Mouse (Mus musculus): ENCODE results near the gene Retreg1. TPM values are rescaled to one million over a fixed set of nuclear protein-coding genes. Genes with fewer than 3 reads are reported as not detected.

Retreg1 gene
- polyA plus RNA-seq, 1 experiment from 2014 or later, result 16.7 TPM

DNA sequence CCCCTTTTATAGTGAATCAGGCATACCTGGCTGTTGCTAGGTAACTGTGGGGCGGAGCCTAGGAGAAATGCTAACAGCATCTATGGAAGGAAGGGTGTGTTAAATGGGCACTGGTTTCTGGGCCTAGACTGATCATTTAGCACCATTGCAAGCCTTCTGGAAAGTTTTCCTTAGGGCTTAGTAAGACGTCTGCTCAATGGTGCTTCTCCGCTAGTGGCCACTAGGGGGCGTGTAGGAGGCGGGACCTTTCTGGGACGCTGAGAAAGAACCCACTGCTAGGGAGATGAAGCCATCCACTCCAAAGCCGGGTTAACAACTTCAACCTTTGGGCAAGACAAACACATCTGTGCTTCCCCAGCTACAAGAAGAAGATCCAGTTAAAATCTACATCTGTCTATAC, 57.6 kb downstream of the Retreg1 start:
- H3K4me1 ChIP-seq (ENCODE audit: control insufficient read depth, insufficient read depth, low read length), result no peaks in the 10 kb centered on the region
- no peak overlapping the region for H3K4me3 ChIP-seq (ENCODE audit: low read depth, low read length)
- no peak for ATAC-seq (ENCODE audit: low read depth)
- H3K27ac ChIP-seq (ENCODE audit: low read depth, low read length), result no peak overlapping the region
- H3K4me2 ChIP-seq (ENCODE audit: low read depth, low read length), result no peak overlapping the region
- H3K9me3 ChIP-seq (ENCODE audit: control insufficient read depth, low read length), result no peaks in the 10 kb centered on the region
- 9% methylated on average over 7 of the region's 7 CpGs for WGBS
- H3K9ac ChIP-seq (replicated peaks; ENCODE audit: low read depth, low read length), result no peak overlapping the region
- H3K27me3 ChIP-seq (ENCODE audit: control insufficient read depth, insufficient read depth, low read length), result no peaks in the 10 kb centered on the region
- H3K36me3 ChIP-seq (ENCODE audit: control insufficient read depth, insufficient read depth, low read length), result no peaks in the 10 kb centered on the region

DNA sequence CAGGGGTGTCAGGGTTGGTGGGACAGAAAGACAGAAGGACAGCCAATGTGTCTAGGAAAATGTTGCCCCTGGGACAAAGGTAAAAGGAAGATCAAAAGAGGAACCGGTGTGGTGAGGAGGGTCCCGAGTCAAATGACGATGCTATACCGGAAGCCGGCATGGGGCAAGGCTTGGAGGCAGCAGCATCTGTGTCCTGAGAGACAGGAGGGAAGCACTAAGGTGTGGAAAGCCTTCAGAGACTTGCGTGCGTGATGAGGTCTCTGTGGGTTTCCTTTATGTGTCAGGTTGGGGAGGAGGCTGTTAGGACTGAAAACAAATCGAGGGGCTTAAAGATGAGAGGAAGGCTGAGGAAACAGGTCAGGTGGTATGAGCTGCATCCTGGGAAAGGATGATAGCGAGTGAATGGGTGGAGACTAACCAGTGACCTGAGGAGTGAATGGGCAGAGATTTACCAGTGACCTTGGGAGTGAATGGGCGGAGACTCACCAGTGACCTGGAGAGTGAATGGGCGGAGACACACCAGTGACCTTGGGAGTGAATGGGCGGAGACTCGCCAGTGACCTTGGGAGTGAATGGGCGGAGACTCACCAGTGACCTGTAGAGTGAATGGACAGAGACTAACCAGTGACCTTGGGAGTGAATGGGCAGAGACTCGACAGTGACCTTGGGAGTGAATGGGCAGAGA, 60.1 kb downstream of the Retreg1 start:
- Histone ChIP-seq H3K4me1 (ENCODE audit: control insufficient read depth, insufficient read depth, low read length) (no peaks in the 10 kb centered on the region), H3K36me3 (ENCODE audit: control insufficient read depth, insufficient read depth, low read length) (no peaks in the 10 kb centered on the region), H3K27me3 (ENCODE audit: control insufficient read depth, insufficient read depth, low read length) (no peaks in the 10 kb centered on the region), H3K9ac (replicated peaks; ENCODE audit: low read depth, low read length) (no peak overlapping the region), H3K9me3 (ENCODE audit: control insufficient read depth, low read length) (no peaks in the 10 kb centered on the region), H3K4me2 (ENCODE audit: low read depth, low read length) (no peak overlapping the region), H3K27ac (ENCODE audit: low read depth, low read length) (no peak overlapping the region), H3K4me3 (ENCODE audit: low read depth, low read length) (no peak overlapping the region)
- WGBS, result 91% methylated on average over 15 of the region's 15 CpGs
- ATAC-seq (ENCODE audit: low read depth), result no peak

DNA sequence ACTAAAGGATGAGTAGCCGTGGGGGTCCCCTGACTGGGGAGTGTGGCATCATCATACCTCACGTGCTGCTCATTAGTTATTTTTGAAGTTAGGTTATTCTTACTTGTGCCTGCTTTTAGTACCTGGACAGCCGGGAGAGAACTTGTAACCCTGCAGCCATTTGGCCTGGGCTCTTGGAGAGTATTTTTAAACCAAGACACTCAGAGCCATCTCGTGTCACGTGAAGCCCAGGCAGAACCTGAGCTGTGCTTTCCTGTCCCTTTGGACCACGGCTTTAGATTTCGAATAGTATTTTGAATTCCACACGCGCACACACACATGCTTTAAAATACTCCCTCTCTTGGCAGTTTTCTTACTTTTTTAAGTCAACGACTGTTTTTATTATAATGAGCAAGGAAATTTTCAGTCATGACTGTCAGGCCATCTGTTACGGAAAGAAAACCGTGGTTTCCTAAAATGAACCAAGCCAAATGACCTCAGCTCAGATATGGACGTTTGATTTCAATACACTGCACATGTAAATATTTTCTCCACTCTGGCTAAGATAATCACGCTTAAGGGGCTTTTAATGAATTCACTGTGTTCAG, 61.5 kb downstream of the Retreg1 start:
- Histone ChIP-seq H3K4me3 (ENCODE audit: low read depth, low read length) (no peak overlapping the region), H3K27ac (ENCODE audit: low read depth, low read length) (no peak overlapping the region), H3K27me3 (ENCODE audit: control insufficient read depth, insufficient read depth, low read length) (no peaks in the 10 kb centered on the region), H3K4me2 (ENCODE audit: low read depth, low read length) (no peak overlapping the region), H3K9ac (replicated peaks; ENCODE audit: low read depth, low read length) (no peak overlapping the region), H3K36me3 (ENCODE audit: control insufficient read depth, insufficient read depth, low read length) (no peaks in the 10 kb centered on the region), H3K9me3 (ENCODE audit: control insufficient read depth, low read length) (no peaks in the 10 kb centered on the region), H3K4me1 (ENCODE audit: control insufficient read depth, insufficient read depth, low read length) (no peaks in the 10 kb centered on the region)
- ATAC-seq (ENCODE audit: low read depth), result no peak
- 86% methylated on average over 14 of the region's 14 CpGs for WGBS

DNA sequence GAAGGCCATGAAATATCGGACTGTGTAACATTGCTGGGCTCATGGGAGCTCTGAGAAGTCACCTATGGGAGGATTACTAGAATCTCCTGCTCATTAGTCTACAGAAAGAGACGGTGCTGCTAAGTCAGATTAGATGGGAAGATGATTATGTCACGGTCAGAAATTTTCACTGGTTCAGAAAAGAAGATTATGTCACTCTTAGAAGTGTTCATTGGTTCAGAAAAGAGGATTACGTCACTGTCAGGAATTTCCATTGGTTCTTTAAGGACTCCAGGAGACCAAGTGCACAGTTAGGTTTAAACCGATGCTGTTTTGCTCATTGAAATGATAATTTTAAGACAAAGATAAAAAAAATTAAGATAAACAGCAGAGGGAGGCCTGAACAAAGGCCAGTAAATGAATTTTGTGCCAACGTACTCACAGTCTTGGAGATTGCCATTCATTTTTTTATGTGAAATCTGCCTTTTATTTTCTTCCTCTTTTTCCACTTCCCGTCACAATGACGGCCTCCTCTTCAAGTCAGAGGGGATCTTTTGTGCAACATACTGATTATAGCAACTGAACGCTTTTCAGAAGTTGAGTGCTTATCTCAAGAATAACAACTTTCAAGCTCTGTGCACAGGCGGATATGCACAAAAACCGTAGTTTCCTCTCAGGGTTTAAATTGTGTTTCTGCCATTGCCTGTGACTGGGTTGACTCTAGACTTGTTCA, 67.0 kb downstream of the Retreg1 start:
- no peak for ATAC-seq (ENCODE audit: low read depth)
- no peak overlapping the region for H3K27ac ChIP-seq (ENCODE audit: low read depth, low read length)
- H3K4me2 ChIP-seq (ENCODE audit: low read depth, low read length), result no peak overlapping the region
- no peaks in the 10 kb centered on the region for H3K36me3 ChIP-seq (ENCODE audit: control insufficient read depth, insufficient read depth, low read length)
- no peaks in the 10 kb centered on the region for H3K4me1 ChIP-seq (ENCODE audit: control insufficient read depth, insufficient read depth, low read length)
- H3K4me3 ChIP-seq (ENCODE audit: low read depth, low read length), result no peak overlapping the region
- WGBS, result 85% methylated on average over 11 of the region's 11 CpGs
- no peak overlapping the region for H3K9ac ChIP-seq (replicated peaks; ENCODE audit: low read depth, low read length)
- H3K9me3 ChIP-seq (ENCODE audit: control insufficient read depth, low read length), result no peaks in the 10 kb centered on the region
- H3K27me3 ChIP-seq (ENCODE audit: control insufficient read depth, insufficient read depth, low read length), result no peaks in the 10 kb centered on the region

DNA sequence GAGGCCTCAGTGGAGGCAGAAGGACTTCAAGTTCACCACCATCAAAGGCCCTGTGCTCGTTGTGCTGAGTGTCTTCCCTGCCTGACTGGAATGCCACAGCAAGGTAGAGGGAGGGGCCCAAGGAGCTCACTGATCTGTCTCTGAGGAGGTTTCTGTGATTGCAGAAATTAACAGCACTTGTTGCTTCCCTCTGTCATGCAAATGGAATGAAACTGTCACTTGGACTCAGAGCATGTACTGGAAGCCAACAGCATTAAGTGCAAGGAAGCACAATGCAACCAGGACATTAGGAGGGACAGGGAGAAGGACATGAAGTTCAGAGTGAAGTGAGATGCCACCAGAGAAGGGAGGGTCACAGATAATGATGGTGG, 67.5 kb downstream of the Retreg1 start:
- Histone ChIP-seq H3K27ac (ENCODE audit: low read depth, low read length) (no peak overlapping the region), H3K9me3 (ENCODE audit: control insufficient read depth, low read length) (no peaks in the 10 kb centered on the region), H3K27me3 (ENCODE audit: control insufficient read depth, insufficient read depth, low read length) (no peaks in the 10 kb centered on the region), H3K4me3 (ENCODE audit: low read depth, low read length) (no peak overlapping the region), H3K36me3 (ENCODE audit: control insufficient read depth, insufficient read depth, low read length) (no peaks in the 10 kb centered on the region), H3K4me2 (ENCODE audit: low read depth, low read length) (no peak overlapping the region), H3K4me1 (ENCODE audit: control insufficient read depth, insufficient read depth, low read length) (no peaks in the 10 kb centered on the region), H3K9ac (replicated peaks; ENCODE audit: low read depth, low read length) (no peak overlapping the region)
- 40% methylated on average over 1 of the region's 1 CpGs for WGBS
- ATAC-seq (ENCODE audit: low read depth), result no peak

DNA sequence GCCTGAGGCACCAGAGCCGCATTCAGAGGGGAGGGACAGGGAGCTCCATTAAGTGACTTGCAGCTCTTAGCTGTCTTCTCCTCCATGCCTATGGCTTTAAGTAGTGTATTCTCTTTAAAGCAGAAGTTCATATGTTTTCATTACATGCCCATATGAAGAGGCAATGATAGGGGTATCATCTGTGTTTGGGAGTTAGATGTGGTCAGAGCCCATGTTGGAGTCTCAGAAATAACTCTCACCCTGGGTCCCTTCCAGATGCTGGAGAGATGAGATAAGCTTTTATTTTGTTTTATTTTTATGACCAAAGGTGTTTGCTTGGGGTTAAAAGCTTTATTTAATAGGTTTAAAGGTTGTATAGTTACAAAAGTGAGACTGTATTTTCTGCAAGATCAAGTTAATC, 67.9 kb downstream of the Retreg1 start:
- H3K27me3 ChIP-seq (ENCODE audit: control insufficient read depth, insufficient read depth, low read length), result no peaks in the 10 kb centered on the region
- WGBS, result 100% methylated on average over 1 of the region's 1 CpGs
- no peak for ATAC-seq (ENCODE audit: low read depth)
- no peak overlapping the region for H3K4me3 ChIP-seq (ENCODE audit: low read depth, low read length)
- H3K4me1 ChIP-seq (ENCODE audit: control insufficient read depth, insufficient read depth, low read length), result no peaks in the 10 kb centered on the region
- no peaks in the 10 kb centered on the region for H3K36me3 ChIP-seq (ENCODE audit: control insufficient read depth, insufficient read depth, low read length)
- no peak overlapping the region for H3K9ac ChIP-seq (replicated peaks; ENCODE audit: low read depth, low read length)
- H3K9me3 ChIP-seq (ENCODE audit: control insufficient read depth, low read length), result no peaks in the 10 kb centered on the region
- no peak overlapping the region for H3K27ac ChIP-seq (ENCODE audit: low read depth, low read length)
- no peak overlapping the region for H3K4me2 ChIP-seq (ENCODE audit: low read depth, low read length)

DNA sequence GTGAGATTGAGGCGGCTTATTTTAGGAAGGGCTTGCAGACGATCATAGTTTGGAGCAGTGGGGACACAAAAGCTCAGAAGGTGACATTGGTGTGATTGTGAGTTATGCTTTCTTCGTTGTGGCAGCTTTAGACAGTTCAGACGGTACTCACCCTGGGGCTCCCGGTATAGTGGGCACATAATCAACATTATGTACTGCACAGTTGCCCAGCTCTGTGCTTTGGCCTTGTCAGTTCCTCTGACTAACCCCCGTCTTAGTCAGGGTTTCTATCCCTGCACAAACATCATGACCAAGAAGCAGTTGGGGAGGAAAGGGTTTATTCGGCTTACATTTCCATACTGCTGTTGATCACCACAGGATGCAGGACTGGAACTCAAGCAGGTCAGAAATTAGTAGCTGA, 69.9 kb downstream of the Retreg1 start:
- H3K27me3 ChIP-seq (ENCODE audit: control insufficient read depth, insufficient read depth, low read length), result no peaks in the 10 kb centered on the region
- no peak for ATAC-seq (ENCODE audit: low read depth)
- 88% methylated on average over 7 of the region's 7 CpGs for WGBS
- no peak overlapping the region for H3K27ac ChIP-seq (ENCODE audit: low read depth, low read length)
- H3K36me3 ChIP-seq (ENCODE audit: control insufficient read depth, insufficient read depth, low read length), result no peaks in the 10 kb centered on the region
- H3K4me2 ChIP-seq (ENCODE audit: low read depth, low read length), result no peak overlapping the region
- H3K9me3 ChIP-seq (ENCODE audit: control insufficient read depth, low read length), result no peaks in the 10 kb centered on the region
- no peak overlapping the region for H3K9ac ChIP-seq (replicated peaks; ENCODE audit: low read depth, low read length)
- no peaks in the 10 kb centered on the region for H3K4me1 ChIP-seq (ENCODE audit: control insufficient read depth, insufficient read depth, low read length)
- no peak overlapping the region for H3K4me3 ChIP-seq (ENCODE audit: low read depth, low read length)

DNA sequence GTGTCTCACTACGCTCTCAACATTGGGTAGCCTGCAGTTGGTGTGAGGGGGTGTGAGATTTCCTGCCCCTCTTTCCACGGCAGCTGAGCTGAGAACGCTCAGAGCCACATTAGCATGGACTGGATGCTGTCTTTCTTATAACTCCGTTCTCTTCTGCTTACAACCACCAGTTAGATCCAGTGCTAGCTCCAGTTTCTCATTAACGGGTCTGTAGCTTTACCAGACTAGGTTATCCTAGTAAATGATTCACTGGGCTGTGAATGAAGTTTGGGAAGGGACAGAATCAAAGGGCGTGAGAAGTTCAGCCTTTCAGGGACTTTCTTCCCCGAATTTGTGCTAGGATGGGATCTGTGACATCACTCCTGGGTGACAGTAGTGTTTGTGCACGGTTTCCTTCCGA, 70.7 kb downstream of the Retreg1 start:
- Histone ChIP-seq H3K4me1 (ENCODE audit: control insufficient read depth, insufficient read depth, low read length) (no peaks in the 10 kb centered on the region), H3K36me3 (ENCODE audit: control insufficient read depth, insufficient read depth, low read length) (no peaks in the 10 kb centered on the region), H3K4me2 (ENCODE audit: low read depth, low read length) (no peak overlapping the region), H3K9me3 (ENCODE audit: control insufficient read depth, low read length) (no peaks in the 10 kb centered on the region), H3K9ac (replicated peaks; ENCODE audit: low read depth, low read length) (no peak overlapping the region), H3K27ac (ENCODE audit: low read depth, low read length) (no peak overlapping the region), H3K27me3 (ENCODE audit: control insufficient read depth, insufficient read depth, low read length) (no peaks in the 10 kb centered on the region), H3K4me3 (ENCODE audit: low read depth, low read length) (no peak overlapping the region)
- no peak for ATAC-seq (ENCODE audit: low read depth)
- WGBS, result 59% methylated on average over 9 of the region's 9 CpGs

DNA sequence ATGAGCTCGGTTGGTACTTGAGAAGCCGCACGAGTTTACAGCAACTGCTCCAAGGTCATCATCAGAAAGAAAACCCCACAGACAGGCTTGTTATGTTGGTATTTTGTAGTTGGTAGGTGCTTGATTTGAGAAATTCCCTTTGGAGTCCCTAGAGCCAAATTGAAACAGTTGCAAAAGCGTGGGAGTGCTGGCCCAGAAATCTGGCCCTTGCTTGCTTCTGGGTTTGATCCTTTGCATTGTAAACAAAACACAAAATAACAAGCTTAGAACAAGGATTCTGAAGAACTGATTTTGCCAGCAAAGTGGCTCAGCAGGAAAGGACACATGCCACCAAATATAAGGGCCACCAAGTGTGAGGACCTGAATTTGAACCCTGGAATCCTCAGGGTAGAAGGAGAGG, 71.2 kb downstream of the Retreg1 start:
- H3K9me3 ChIP-seq (ENCODE audit: control insufficient read depth, low read length), result no peaks in the 10 kb centered on the region
- H3K4me2 ChIP-seq (ENCODE audit: low read depth, low read length), result no peak overlapping the region
- no peak overlapping the region for H3K27ac ChIP-seq (ENCODE audit: low read depth, low read length)
- no peaks in the 10 kb centered on the region for H3K27me3 ChIP-seq (ENCODE audit: control insufficient read depth, insufficient read depth, low read length)
- H3K4me1 ChIP-seq (ENCODE audit: control insufficient read depth, insufficient read depth, low read length), result no peaks in the 10 kb centered on the region
- WGBS, result 88% methylated on average over 4 of the region's 4 CpGs
- no peak for ATAC-seq (ENCODE audit: low read depth)
- H3K36me3 ChIP-seq (ENCODE audit: control insufficient read depth, insufficient read depth, low read length), result no peaks in the 10 kb centered on the region
- no peak overlapping the region for H3K4me3 ChIP-seq (ENCODE audit: low read depth, low read length)
- H3K9ac ChIP-seq (replicated peaks; ENCODE audit: low read depth, low read length), result no peak overlapping the region
